Mouse (Mus musculus) small intestine, adult 2 months (tissue): Measurements from ENCODE around the gene Pdcl3.

Experiments used
- CTCF ChIP-seq: fragments of 200-500 bp; IDR thresholded peaks from 2 replicates; pipeline ENCODE4 v1.5.1; 2012; ENCODE audit warnings: low read depth, mild to moderate bottlenecking, control low read depth, inconsistent platforms, low read length, moderate library complexity, mixed read lengths; ENCODE audit not compliant: insufficient replicate concordance, insufficient read length; ENCODE audit errors: extremely low read depth
- POLR2A ChIP-seq: fragments of 200-500 bp; IDR thresholded peaks from 2 replicates; pipeline ENCODE4 v1.6.1; 2012; ENCODE audit warnings: low read depth, mild to moderate bottlenecking, control low read depth, inconsistent platforms, low read length, moderate library complexity

DNA sequence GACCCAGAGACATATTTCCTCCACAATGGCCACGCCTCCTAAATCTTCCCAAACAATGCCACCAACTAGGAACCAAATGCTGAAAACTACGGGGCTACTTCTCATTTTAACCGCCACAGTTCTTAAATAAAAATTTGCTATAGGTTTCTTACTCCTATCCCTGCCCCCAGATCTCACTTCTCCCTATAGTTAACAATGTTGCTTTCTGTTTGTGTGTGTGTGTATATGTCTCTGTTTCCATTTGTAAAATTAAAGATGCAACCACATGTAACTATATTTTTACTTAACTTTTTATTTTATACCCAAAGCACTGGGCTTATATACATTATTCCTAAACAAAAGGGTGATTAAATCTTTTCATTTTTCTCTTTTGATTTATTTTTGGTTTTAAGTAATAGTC lies at the start of gene Pdcl3:
- TF ChIP-seq POLR2A = no peak
- no peak for TF ChIP-seq CTCF
